Mouse (Mus musculus) stomach, postnatal 0 days (tissue): ENCODE results near the gene Nubp1. TPM values are rescaled to one million over a fixed set of nuclear protein-coding genes. Genes with fewer than 3 reads are reported as not detected.

Experiments used
- ATAC-seq: fragments of 200-750 bp; cut with Nextera tagmentation; 2 replicates; pipeline ENCODE4 v1.8.0; 2017; ENCODE audit not compliant: low FRiP score, low TSS enrichment
- DNase-seq: peaks from one replicate; pipeline ENCODE4 v3.0.0-alpha.2; 2016; ENCODE audit warnings: low spot score
- H3K27ac ChIP-seq: fragments of 300-500 bp; sonication (generic); replicated peaks from 2 replicates; pipeline ENCODE4 v1.5.1; 2014; ENCODE audit warnings: mild to moderate bottlenecking, control low read depth
- H3K27me3 ChIP-seq: fragments of 300-500 bp; sonication (generic); 2 replicates; pipeline ENCODE4 v1.6.1; 2014; ENCODE audit warnings: low read length; ENCODE audit not compliant: control insufficient read depth, insufficient read depth
- H3K36me3 ChIP-seq: fragments of 300-500 bp; sonication (generic); 2 replicates; pipeline ENCODE4 v1.6.1; 2014; ENCODE audit warnings: low read length, mixed read lengths; ENCODE audit not compliant: control insufficient read depth, insufficient read depth
- H3K4me1 ChIP-seq: fragments of 300-500 bp; sonication (generic); replicated peaks from 2 replicates; pipeline ENCODE4 v1.6.1; 2014; ENCODE audit warnings: antibody characterized with exemption; ENCODE audit not compliant: control insufficient read depth, insufficient read depth
- H3K4me2 ChIP-seq: fragments of 300-500 bp; sonication (generic); replicated peaks from 2 replicates; pipeline ENCODE4 v1.6.1; 2014; ENCODE audit warnings: low read depth, mild to moderate bottlenecking, control low read depth, moderate library complexity
- H3K4me3 ChIP-seq: fragments of 300-500 bp; sonication (generic); 2 replicates; pipeline ENCODE4 v1.5.1; 2014; ENCODE audit warnings: low read depth, low read length, control low read depth
- H3K9ac ChIP-seq: fragments of 300-500 bp; sonication (generic); 2 replicates; pipeline ENCODE4 v1.6.1; 2014; ENCODE audit warnings: mild to moderate bottlenecking, low read length, control low read depth, mixed read lengths
- H3K9me3 ChIP-seq: fragments of 300-500 bp; sonication (generic); 2 replicates; pipeline ENCODE4 v1.6.1; 2016; ENCODE audit warnings: low read length; ENCODE audit not compliant: control insufficient read depth
- CTCF ChIP-seq: IDR thresholded peaks from 2 replicates; pipeline ENCODE4 v1.5.1; 2016; ENCODE audit warnings: antibody characterized with exemption, low read depth, mild to moderate bottlenecking, moderate library complexity
- EP300 ChIP-seq: optimal IDR thresholded peaks from 2 replicates; pipeline ENCODE3; 2016; ENCODE audit warnings: antibody characterized with exemption
- WGBS: fragments of 180-500 bp; shearing (Covaris S2); extraction: QIAGEN DNeasy Blood & Tissue Kit; methylation state at CpG from one replicate; pipeline ENCODE4 v1.1.7; 2014; 5-methylcytosine and 5-hydroxymethylcytosine counted together
- polyA plus RNA-seq: library from polyadenylated mRNA; unstranded; fragments of >200 nt; fragmentation: Nextera tagmentation; extraction: Ambion mirVana; gene quantifications from 2 replicates; pipeline ENCODE4 v1.2.1, GENCODE M21; 2015

Nubp1 gene
- polyA plus RNA-seq, 1 experiment from 2014 or later, result 31.0 TPM

- TF ChIP-seq CTCF, result no peak
- TF ChIP-seq EP300, result no peak
- ATAC-seq, result no peak
- WGBS, result 70% methylated on average over 5 of the region's 5 CpGs
Measured at GRCm38 (mm10) chr16:10398755-10399154, 13.0 kb upstream of the Nubp1 start.

DNA sequence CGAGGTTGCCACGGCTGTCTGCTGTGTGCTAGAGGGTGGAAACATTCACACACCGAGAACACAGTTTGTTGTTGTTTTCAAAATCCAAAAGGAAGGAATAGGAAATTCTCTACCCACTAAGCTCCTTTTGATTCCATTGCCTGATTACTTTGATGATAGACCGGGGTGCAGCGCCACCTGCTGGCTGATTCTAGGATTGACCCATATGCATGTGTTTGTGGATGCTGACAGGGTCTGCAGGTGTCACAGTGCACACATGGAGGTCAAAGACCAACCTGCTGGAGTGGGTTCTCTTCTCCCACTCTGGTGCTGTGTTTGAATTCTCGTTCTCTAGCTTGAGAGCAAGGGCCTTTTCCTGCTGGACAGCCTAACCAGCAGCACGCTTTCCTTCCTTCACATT, 12.6 kb upstream of the Nubp1 start:
- no peaks in the 10 kb centered on the region for H3K9me3 ChIP-seq
- H3K9ac ChIP-seq, result no peak overlapping the region
- no peak overlapping the region for H3K4me2 ChIP-seq
- no peaks in the 10 kb centered on the region for H3K27me3 ChIP-seq
- no peak for ATAC-seq
- 0 out of 2 replicates have a peak, but pooled peaks cover 3% of the 10 kb centered on the region for H3K4me1 ChIP-seq
- H3K36me3 ChIP-seq, result no peaks in the 10 kb centered on the region
- TF ChIP-seq CTCF, result peak; percentile 98
- TF ChIP-seq EP300, result no peak
- peak; percentile 77 for DNase-seq
- 29% methylated on average over 7 of the region's 7 CpGs for WGBS
- H3K4me3 ChIP-seq, result no peak overlapping the region
- no peak overlapping the region for H3K27ac ChIP-seq

More at GRCm38 (mm10) chr16:10398755-10399154, 13.0 kb upstream of the Nubp1 start:
- Histone ChIP-seq H3K4me1 (0 out of 2 replicates have a peak, but pooled peaks cover 3% of the 10 kb centered on the region), H3K4me2 (no peak overlapping the region), H3K9me3 (no peaks in the 10 kb centered on the region), H3K36me3 (no peaks in the 10 kb centered on the region), H3K27ac (no peak overlapping the region), H3K4me3 (no peak overlapping the region), H3K9ac (no peak overlapping the region), H3K27me3 (no peaks in the 10 kb centered on the region)
- no peak for DNase-seq

DNA sequence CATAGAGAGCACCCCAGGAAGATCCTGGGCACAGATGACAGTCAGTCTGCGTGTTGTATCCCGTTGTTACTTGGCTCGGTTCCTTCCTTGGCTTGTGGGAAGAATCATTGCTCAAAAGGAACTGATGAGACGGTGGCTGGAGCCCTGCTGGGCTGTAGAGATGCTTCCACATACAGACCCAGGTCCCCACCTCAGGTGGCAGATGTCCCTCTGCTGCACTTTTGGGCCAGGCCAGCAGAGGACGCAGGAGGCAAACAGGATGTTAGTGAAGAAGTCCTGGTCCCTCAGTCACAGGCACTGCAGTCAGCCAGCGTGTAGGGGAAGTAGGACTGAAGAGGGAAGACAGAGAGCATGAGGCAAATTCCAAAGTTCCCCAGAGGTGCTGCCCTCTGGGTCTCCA, 4.2 kb downstream of the Nubp1 start:
- no peaks in the 10 kb centered on the region for H3K27me3 ChIP-seq
- no peak overlapping the region for H3K27ac ChIP-seq
- no peak overlapping the region for H3K4me3 ChIP-seq
- 0 out of 2 replicates have a peak, but pooled peaks cover 6% of the 10 kb centered on the region for H3K36me3 ChIP-seq
- 78% methylated on average over 6 of the region's 6 CpGs for WGBS
- H3K4me2 ChIP-seq, result no peak overlapping the region
- DNase-seq (no peak), ATAC-seq (no peak)
- H3K9me3 ChIP-seq, result no peaks in the 10 kb centered on the region
- H3K9ac ChIP-seq, result no peak overlapping the region
- H3K4me1 ChIP-seq, result no peaks in the 10 kb centered on the region
- TF ChIP-seq CTCF (peak; percentile 66), EP300 (no peak)

DNA sequence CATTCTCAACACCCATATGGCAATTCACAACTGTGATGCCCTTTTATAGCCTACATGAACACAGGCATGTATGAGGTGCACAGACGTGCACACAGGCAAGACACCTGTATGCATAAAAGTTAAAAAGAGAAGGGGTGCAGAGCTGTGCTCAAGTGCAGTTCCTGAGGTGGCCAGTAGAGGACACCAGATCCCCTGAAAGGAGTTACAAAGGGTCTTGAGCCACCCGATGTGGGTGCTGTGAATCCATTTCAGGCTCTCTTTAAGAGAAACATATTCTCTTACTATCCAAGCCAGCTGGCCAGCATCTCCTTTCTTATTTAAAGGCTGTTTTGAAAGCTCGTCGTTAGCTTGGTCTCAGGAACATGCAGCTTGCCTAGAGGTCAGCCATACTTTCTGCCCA, 5.1 kb downstream of the Nubp1 start:
- H3K36me3 ChIP-seq, result peaks cover 11% of the 10 kb centered on the region; the same call in 1 of the 2 replicates
- no peak for ATAC-seq
- H3K4me2 ChIP-seq, result no peak overlapping the region
- H3K9me3 ChIP-seq, result no peaks in the 10 kb centered on the region
- TF ChIP-seq CTCF (peak; percentile 61), EP300 (no peak)
- no peak for DNase-seq
- WGBS, result 93% methylated on average over 4 of the region's 4 CpGs
- H3K27ac ChIP-seq, result no peak overlapping the region
- no peaks in the 10 kb centered on the region for H3K4me1 ChIP-seq
- no peaks in the 10 kb centered on the region for H3K27me3 ChIP-seq
- no peak overlapping the region for H3K9ac ChIP-seq
- H3K4me3 ChIP-seq, result no peak overlapping the region

GRCm38 (mm10) chr16:10417723-10418259, 6.0 kb downstream of the Nubp1 start:
- ATAC-seq, result no peak

GRCm38 (mm10) chr16:10420447-10421054, 8.8 kb downstream of the Nubp1 start:
- H3K9me3 ChIP-seq, result no peaks in the 10 kb centered on the region
- H3K27ac ChIP-seq, result no peak overlapping the region
- DNase-seq (no peak), ATAC-seq (no peak)
- H3K4me2 ChIP-seq, result no peak overlapping the region
- peaks cover 19% of the 10 kb centered on the region for H3K36me3 ChIP-seq
- H3K4me3 ChIP-seq, result no peak overlapping the region
- H3K27me3 ChIP-seq, result no peaks in the 10 kb centered on the region
- no peak for TF ChIP-seq EP300
- TF ChIP-seq CTCF, result no peak
- WGBS, result 92% methylated on average over 9 of the region's 9 CpGs
- no peak overlapping the region for H3K9ac ChIP-seq
- no peaks in the 10 kb centered on the region for H3K4me1 ChIP-seq

More at GRCm38 (mm10) chr16:10417723-10418259, 6.0 kb downstream of the Nubp1 start:
- no peak for DNase-seq
- H3K36me3 ChIP-seq, result peaks cover 12% of the 10 kb centered on the region; the same call in 1 of the 2 replicates
- TF ChIP-seq EP300, result no peak
- TF ChIP-seq CTCF, result no peak
- no peaks in the 10 kb centered on the region for H3K4me1 ChIP-seq
- H3K9me3 ChIP-seq, result no peaks in the 10 kb centered on the region
- H3K4me2 ChIP-seq, result no peak overlapping the region
- 91% methylated on average over 9 of the region's 9 CpGs for WGBS
- H3K27ac ChIP-seq, result no peak overlapping the region
- no peaks in the 10 kb centered on the region for H3K27me3 ChIP-seq
- no peak overlapping the region for H3K4me3 ChIP-seq
- no peak overlapping the region for H3K9ac ChIP-seq
